Mouse (Mus musculus) ovary, adult 18-20 months (tissue): ENCODE data around the gene Gng4.

Experiments
- DNase-seq: peaks from one replicate; pipeline ENCODE4 v3.0.0; 2022; ENCODE audit warnings: low spot score, mixed read lengths

Gng4 gene

GRCm38 (mm10) chr13:13818696-13819095, 34.8 kb downstream of the Gng4 start:
- no peak for DNase-seq

GRCm38 (mm10) chr13:13820234-13821123, 36.6 kb downstream of the Gng4 start:
- no peak for DNase-seq

- DNase-seq = no peak
Measured at GRCm38 (mm10) chr13:13824946-13825345, 41.1 kb downstream of the Gng4 start.

- no peak for DNase-seq
Measured at GRCm38 (mm10) chr13:13826533-13826932, 42.7 kb downstream of the Gng4 start.

GRCm38 (mm10) chr13:13828125-13828524, 44.3 kb downstream of the Gng4 start:
- DNase-seq = no peak

- DNase-seq = no peak
Measured at GRCm38 (mm10) chr13:13830469-13831074, 46.7 kb downstream of the Gng4 start.

GRCm38 (mm10) chr13:13835180-13835579, 51.3 kb downstream of the Gng4 start:
- no peak for DNase-seq

- DNase-seq = no peak
Measured at GRCm38 (mm10) chr13:13845021-13845420, 61.2 kb downstream of the Gng4 start.

- DNase-seq = no peak
Measured at GRCm38 (mm10) chr13:13847075-13847599, 63.3 kb downstream of the Gng4 start.

GRCm38 (mm10) chr13:13857190-13857589, 73.3 kb downstream of the Gng4 start:
- DNase-seq = no peak

GRCm38 (mm10) chr13:13862346-13862745, 78.5 kb downstream of the Gng4 start:
- DNase-seq = no peak

GRCm38 (mm10) chr13:13862941-13863340, 79.1 kb downstream of the Gng4 start:
- DNase-seq = no peak

- no peak for DNase-seq
Measured at GRCm38 (mm10) chr13:13866339-13866738, 82.5 kb downstream of the Gng4 start.

- no peak for DNase-seq
Measured at GRCm38 (mm10) chr13:13867078-13867759, 83.4 kb downstream of the Gng4 start.

GRCm38 (mm10) chr13:13867922-13868321, 84.1 kb downstream of the Gng4 start:
- no peak for DNase-seq
